Mouse (Mus musculus): ENCODE data around the gene Nisch.
A peak's percentile ranks its signal among the peaks of the same experiment; 100 is the strongest.

The Nisch gene

DNA sequence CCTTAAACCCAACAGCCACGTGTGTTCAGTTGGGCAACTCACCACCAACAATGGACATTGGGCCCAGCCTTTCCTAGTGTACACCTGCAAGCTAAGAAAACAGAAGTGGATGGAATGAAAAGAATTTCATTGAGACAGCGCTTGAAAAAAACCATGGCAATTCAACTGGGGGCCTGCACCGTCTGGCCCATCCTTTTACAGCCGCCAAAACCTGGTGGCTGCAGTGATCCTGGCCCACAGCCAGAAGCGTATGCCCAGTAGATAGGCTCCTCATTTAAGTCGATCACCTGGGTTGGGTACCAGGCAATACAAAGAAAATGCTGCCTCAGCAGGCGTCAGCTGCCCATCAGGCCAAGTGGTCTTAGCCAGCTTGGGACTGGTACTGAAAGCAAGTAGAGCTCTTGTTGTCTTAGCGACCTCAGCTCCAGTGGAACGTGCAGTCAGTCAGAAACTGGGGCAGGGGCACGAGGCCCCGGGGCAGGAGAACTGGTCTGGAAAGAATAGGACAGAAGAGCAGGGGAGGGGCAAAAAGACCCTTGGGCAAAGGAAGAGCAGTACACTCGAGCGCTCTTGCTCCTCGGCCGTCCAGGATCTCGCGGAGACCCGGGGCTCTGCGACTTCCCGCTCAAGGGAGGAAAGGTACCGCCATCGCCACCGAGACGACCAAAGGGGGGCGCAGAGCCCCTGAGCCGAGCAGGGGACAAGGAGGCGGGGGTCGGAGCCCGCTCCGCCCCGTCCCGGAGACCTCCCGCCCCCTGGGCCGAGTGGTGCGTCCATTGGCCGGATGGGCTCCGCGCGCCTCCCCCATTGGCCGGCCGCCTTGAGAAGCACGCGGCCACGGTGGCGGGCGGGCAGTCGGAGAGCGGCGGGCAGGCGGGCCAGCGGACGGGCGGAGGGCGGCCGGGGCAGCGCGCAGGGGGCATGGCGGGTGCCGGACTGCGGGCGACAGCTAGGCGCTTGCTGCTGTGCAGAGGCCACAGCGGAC, 86.2 kb downstream of the Nisch start, which contains the start of gene Nt5dc2:
Gene Nt5dc2, plus strand, starts transcription at position 818 of the 985 bp plus-strand sequence.
- DNase-seq (ENCODE audit: low spot score in 2 of 2) = peak; percentile 70 to 74

DNA sequence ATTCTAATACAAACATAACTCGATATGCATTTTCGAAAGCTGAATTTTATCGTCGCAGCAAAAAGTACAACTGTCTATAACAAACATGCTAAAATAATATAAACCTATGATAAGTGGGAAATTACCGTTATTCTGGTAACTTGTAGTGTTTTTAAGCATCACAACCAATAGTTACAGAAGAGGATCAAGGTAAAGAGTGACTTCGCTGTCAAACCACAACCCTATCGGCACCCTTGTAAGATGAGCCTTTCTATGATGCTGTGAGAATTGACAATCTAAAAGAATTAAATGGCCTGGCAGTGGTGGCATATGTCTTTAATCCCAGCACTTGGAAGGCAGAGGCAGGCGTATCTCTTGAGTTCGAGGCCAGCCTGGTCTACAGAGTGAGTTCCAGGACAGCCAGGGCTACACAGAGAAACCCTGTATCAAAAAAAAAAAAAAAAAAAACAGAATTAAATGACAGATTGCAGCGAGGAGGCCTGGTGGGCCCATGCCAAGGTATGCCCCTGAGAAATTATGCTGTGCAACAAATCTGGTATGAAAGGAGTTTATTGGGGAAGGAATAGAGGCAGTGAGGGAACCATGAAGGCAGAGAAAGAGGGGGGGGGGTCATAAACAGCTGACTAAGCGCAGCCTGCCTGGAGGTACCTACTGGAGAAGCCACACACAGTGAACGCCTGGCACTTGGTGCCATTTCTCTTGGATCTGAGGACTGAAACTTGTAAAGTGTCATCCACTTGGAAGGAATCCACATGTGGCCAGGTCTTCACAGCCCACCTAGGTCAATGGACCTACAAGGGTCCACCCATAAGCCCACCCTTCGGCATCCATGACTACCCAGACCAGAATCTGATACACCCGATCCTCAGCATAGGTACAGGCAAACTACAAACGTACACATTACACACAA, 87.2 kb downstream of the Nisch start:
- DNase-seq (ENCODE audit: low spot score in 2 of 2) = no peak

DNA sequence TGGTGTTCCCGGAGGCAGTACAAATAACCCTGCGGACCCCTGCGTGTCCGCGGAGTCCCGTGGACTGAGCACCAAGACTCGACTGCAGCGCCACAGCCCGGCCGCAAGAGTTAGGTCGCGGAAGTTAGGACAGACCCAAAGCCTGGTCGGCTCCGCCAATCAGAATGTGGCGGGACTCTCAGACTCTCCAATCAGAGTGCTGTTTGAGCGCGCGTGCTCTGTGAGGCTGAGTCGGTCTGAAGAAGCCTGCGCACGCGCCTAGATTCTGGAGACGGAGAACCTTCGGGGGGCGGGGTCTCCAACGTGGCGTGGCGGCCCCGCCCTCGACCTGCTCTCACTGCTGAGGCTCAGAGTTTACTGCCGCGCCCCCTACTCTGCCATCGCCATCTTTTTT, 87.9 kb downstream of the Nisch start, which contains the start of gene Smim4:
Gene Smim4, minus strand, starts transcription at position 131 of the 394 bp plus-strand sequence.
- peak; percentile 96 to 97 for DNase-seq (ENCODE audit: low spot score in 2 of 2)

DNA sequence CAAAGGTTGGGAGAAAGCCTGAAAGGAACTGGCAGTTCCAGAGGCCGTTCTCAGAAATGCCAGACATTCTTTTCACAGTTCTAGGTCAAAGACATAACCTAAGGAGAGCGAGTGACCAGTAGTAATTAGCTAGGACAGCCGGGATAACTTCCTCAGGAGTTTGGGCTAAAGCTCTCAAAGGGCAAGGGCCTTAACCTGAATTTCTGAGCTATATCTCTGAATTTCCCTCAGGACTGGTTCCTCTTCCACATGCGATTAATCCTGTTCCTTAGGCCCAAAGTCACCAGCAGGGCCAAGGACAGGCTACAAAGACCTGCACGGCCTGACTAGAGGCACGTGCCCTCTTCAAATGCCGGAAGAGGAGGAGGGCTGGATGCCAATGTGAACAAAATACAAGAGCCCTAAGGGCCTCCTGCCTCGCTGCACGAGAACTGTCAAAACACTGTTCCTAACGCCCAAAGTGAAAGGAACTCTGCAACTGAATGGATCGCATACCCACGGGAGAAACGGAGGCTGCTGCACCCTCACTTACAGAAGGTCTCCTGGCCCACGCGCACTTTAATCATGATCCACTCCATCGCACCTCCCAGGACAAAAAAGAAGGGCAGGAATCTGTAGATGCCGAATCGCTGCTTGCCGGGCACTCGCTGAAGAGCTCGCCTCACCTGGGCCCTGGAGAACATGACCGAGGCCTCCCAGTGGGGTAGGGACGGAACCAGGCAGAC, 88.5 kb downstream of the Nisch start:
- peak; percentile 52 to 53 for DNase-seq (ENCODE audit: low spot score in 2 of 2)

DNA sequence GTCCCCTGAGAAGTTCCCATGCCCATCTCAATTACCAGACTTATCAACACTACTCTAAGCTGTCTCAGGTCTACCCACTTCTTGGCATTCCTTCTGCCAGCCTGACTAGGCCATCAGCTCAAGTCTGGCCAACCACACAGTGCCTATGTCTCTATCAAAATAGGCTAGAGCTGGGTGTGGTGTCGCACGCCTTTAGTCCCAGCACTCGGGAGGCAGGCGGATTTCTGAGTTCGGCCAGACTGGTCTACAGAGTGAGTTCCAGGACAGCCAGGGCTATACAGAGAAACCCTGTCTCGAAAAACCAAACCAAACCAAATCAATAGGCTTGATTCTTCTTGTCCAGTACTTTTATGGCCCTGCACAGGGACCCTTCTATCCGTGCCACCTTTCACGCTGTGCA, 89.9 kb downstream of the Nisch start:
- DNase-seq (ENCODE audit: low spot score in 2 of 2) = no peak

DNA sequence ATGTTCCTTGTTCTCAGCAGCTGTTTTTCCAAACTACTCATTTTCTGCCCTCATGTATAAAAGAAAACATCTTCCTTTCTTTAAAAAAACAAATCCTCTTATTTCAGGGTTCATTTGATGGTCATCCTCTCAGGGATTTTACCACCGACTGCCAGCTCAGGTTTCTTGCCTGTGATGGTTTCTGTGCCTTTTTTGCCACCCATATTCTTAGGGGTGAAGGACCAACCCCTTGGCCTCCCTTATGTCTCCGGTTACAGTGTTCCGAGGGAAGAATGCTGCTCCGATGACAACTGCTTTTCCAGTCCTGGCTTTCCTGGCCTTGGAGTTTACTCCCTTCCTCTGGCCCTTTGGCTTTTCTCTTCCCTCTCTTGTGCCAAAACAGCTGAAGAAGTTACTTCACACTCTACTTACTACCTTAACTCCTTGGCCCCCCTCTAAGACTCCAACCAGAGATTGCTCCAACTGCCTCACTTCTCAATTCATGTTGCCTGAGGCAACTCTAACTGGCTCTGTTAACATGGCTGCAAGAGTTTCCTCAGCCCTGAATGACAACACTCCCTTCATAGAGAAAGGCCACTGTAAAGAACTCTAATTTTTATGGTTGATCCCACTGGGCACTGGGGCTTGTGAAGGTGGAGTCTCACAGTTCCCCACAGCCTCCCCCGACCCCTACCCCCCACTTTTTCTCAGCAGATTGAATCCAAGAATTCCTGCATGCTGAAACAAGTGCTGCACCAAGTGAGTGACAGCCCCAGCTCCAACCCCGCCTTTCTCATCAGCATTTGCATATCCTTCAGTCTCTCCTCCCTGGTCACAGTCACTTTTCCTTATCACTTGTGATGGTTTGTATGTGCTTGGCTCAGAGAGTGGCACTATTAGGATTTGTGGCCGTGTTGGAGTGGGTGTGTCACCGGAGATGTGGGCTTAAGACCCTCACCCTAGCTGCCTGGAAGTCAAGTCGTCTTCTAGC, 91.4 kb downstream of the Nisch start:
- no peak for DNase-seq (ENCODE audit: low spot score in 2 of 2)

All from natural killer cell, adult 2 months (primary cell).